Mouse (Mus musculus) gastrocnemius, postnatal 36 days (tissue): Measurements from ENCODE around the gene Krt10. TPM values are rescaled to one million over a fixed set of nuclear protein-coding genes. Genes with fewer than 3 reads are reported as not detected.
A peak's percentile ranks its signal among the peaks of the same experiment; 100 is the strongest.

Experiments
- DNase-seq, 2 experiments: peaks; one replicate each; pipeline ENCODE4 v3.0.0; 2022
- intact Hi-C: fragments of 180-260 bp; cut with DNase I; formaldehyde crosslinking; loops from one replicate; pipeline ENCODE4 v1.15.1; 2025
- total RNA-seq, 2 experiments: library from RNA; stranded (reverse); gene quantifications; 2 replicates each; pipeline ENCODE4 v1.2.3; 2021

Gene Krt10
- total RNA-seq, 2 experiments from 2014 or later = 3.3 to 3.5 TPM

DNA sequence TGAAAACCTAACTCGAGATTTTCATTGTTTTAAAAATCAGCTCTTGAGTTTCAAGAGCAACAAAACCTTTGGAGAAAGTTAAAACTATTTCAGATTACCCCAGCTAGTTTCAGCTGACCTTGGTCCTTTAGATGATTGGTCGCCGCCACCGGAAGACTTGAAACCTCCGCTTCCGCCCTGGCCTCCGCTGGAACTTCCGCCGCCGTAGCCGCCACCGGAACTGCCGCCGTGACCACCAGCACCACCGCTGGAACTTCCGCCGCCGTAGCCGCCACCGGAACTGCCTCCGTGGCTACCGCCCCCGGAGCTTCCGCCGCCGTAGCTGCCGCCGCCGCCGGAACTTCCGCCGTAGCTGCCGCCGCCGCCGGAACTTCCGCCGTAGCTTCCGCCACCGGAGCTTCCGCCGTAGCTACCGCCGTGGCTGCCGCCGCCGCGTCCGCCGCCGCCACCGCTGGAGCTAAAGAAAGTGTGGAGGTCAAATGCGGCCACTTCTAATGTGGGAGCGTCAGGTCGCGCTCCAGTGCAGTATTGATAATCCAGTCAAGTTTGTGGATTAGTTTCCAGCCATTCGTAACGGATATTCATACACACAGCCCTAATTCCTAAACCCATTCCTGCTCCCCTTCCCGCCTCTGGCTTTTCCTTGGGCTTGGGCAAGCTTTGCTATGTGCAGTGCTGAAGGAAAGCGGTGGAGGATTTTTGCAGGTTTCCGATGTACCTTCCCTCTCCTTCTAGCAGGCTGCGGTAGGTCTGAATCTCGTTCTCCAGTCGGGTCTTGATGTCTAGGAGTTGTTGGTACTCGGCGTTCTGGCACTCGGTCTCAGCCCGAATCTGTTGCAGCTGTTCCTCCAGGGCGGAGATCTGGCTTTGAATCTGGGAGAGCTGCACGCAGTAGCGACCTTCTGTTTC lies 3.1 kb downstream of the Krt10 start:
- peak; percentile 83 to 89 for DNase-seq
- intact Hi-C loops = loop anchor here (10.0 kb wide), 1 partner anchor 189 kb away; no protein-coding TSS in a partner anchor

DNA sequence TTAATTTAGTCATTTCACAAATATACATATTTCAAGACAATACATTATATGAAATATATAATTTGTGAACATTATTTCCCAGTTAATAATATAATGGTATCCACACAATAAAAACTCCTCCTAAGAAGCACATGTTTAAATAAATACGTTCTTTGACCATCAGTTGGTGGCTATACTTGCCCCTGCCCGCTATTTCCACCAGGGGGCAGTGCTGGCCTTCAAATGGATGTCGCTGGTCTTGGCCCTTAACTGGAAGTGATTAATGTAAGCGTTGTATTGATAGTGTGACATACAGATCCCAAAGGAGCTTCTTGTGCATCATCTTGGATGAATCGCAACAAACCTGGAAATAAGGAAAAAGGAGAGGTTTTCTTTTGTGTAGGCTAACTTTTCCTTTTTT lies 9.6 kb downstream of the Krt10 start:
- peak; percentile 51 to 60 for DNase-seq
- intact Hi-C loops = loop anchor here (10.0 kb wide), 1 partner anchor 905 kb away; no protein-coding TSS in a partner anchor

DNA sequence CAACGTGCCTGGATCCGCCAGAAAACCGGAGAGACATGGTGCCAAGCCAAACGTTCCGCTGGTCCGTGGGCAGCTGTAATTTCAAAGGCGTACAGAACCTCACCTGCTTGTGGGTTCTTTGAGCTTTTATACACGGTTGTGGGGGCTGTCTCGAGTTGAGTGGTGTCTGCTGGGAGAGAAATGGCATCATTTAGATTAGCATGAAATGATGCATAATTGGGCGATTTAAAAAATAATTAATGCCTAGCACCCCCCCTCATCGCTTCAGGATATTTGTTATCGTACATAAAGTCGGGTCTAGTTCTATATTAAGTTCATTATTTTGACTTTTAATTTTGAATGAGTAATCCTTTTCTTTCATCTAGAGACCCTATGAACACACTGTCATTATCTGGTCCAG lies 14.4 kb downstream of the Krt10 start, which contains the start of gene Krt28:
Krt28 (minus strand) TSS at position 101 of the 400 bp plus-strand sequence.
- intact Hi-C loops = loop anchor here (10.0 kb wide), 1 partner anchor 910 kb away; no protein-coding TSS in a partner anchor

DNA sequence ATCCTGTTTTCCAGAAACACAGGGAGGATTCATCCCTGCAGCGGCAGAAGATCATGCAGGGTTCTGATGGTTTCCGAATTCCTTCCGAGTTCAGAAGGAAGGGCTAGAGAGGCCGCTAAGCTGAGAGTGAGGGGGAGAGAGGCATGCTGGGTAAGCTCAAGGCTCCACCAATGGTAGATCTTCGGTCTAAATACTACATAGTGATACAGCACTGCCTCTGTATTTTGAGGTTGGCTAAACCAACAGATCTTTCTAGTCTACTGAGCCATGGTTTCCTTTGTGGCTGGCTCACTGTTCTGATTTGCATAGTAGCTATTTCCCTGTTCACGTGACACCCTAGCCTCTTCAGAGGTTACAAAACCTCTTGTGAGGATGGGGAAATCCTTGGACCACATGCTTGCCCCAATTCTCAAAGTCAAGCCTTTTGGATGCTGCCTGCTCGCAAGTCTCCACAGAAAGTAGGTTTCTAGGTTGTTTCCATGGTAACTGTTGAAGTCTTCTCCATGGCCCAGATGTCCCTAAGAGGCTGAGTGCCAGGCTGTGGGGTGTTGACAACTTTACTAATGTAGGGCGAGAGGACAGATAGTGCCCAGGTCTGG lies 19.2 kb downstream of the Krt10 start:
- intact Hi-C loops = loop anchor here (10.0 kb wide), 1 partner anchor 915 kb away; no protein-coding TSS in a partner anchor
- no peak for DNase-seq

More for the DNA sequence above, 14.4 kb downstream of the Krt10 start, which contains the start of gene Krt28:
- DNase-seq = no peak

DNA sequence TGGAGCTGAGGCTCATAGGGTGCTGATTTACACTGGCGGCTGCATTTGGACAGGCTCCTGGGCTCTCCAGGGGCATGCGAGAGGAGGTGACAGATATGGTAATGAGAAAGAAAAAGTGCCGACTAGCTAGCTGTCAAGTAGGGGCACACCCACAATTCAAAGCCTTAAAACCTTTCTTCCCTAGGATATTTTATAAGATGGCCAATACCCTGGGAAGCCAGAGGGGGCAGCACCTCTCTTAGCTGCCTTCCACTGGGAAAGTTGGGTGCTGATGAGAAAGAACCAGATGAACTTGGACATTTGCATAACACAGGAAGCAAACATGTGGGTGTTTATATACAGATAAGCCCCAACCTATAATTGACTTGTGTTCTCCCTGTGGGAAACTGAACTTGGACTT lies 19.9 kb downstream of the Krt10 start:
- intact Hi-C loops = no loop called here
- DNase-seq = no peak

DNA sequence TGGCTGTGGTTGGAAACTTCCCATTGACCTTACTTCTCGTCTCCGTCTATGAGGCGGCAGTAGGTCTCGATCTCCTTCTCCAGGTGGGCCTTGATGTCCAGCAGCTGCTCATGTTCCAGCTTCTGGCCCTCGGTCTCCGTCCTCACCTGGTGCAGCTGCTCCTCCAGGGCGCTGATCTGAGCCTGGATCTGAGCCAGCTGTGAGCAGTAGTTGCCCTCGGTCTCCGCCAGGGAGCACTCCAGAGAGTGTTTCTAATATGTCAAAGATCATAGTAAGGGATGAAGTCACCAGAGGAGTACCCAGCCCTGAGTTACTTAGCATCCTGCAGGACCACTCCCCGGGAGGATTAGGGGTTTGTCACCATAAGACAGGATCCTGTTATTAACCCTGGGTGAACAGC lies 22.4 kb downstream of the Krt10 start:
- intact Hi-C loops = no loop called here
- DNase-seq = no peak

DNA sequence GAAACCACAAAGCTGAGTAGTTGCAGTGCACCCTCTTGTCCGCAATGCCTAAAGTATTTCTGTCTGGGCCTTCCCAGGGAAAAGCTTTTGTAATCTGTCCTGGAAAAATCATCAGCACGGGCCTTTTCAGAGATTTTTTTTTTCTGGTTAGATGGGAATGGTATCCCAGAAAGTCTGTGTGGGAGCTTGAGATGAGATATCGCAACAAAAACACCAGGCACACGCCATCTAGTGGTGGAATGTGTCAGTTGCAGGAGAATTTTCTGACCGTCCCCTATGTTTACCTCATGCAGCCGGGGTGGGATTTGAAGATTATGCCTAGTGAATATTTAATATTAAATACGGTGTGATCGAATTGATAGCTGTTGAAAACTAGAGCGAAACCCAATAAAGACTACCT lies 24.8 kb downstream of the Krt10 start:
- DNase-seq = no peak
- intact Hi-C loops = no loop called here

DNA sequence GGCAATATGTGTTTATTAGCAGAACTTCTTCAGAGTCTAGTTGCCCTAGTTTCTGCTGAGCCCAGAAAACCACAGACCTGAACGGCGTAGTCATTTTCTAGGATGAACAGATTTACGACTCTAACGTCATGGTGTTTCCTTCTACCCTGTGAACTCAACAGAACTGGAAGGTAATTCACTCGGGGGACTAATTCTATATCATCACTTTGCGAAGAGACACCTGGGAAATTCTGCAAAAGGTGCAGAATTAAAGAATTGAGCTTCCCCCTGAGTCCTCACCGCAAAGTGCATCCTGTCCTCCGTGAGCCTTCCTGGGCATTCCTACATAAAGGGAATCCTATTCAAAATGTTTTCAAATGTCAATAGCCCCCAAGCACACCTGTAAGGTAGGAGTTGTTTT lies 27.7 kb downstream of the Krt10 start:
- intact Hi-C loops = no loop called here
- no peak for DNase-seq

DNA sequence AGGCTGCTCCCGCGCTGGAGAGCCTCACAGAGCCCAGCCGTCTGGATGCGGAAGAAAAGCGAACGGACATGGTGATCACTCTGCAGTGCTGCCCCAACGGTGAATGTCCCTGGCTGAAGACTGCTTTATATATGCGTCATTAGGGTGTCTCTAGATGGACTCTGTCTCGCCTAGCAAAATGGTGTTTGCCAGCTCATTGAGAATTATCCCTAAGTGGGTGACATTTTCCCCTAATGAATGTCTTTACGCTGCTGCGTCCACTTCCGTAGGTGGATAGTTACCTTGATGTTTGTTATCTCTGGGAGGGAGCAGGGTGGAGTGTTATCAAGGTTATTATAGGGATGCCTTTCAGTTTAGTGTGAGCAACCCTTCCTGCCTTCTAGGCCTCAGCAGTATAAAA lies 38.2 kb downstream of the Krt10 start, which contains the start of gene Krt27:
Krt27 (minus strand) TSS at position 101 of the 400 bp plus-strand sequence.
- no peak for DNase-seq
- intact Hi-C loops = no loop called here

DNA sequence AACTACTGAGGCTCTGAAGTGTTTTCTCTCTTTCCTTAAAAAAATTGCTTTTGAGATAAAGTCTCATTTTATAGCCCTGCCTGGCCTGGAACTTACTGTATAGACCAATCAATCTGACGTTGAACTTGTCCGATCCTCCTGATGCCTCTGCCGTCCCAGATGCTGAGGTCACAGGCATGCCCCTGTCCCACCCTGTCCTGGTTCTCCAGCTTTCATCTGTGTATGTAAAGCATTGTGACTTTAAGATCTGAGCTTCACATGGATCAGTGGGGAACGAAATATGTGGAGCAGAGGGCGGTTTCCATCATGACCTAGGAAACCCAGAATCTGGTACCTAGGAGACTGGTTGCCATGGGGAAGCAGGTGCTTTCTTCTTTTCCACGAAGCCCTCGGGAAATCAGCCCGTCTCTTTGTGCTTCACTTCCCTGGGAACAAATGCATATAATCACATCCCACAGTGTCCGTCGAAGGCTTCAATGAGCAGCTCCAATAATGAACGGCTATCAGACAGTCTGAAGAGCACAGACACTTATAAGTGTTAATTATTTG lies 49.8 kb downstream of the Krt10 start:
- no peak for DNase-seq
- intact Hi-C loops = no loop called here

DNA sequence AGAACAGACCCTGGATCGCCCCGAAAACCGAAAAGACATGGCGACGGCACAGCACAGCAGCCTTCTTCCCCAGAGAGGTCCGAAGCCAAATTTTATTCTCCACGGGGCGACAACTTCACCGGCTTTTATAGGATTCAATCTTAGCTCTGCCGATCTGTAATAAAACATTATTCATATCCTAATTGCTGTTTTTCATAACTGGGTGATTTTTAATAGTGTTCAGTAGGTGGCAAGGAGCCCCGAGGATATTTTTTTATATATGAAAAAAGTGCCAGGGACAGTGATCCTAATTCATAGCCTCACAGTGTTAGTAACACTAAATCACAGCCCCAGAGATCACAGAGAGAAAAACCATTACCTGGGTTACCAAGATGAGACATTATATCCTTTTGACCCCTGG lies 51.3 kb downstream of the Krt10 start, which contains the start of gene Krt26:
Krt26 (minus strand) TSS at position 101 of the 400 bp plus-strand sequence.
- DNase-seq = no peak
- intact Hi-C loops = no loop called here

Other genes starting within 250 kb of the Krt10 start
- not detected for gene Ccr7, start 234.3 kb downstream of the Krt10 start, total RNA-seq
- gene Smarce1, start 158.3 kb downstream of the Krt10 start, total RNA-seq = 10 to 100 TPM; 26.2 to 31.9 TPM
- gene Krt222, start 145.3 kb downstream of the Krt10 start, total RNA-seq = 1 to 10 TPM; 3.8 to 7.2 TPM
- gene Krt24, start 104.1 kb downstream of the Krt10 start, total RNA-seq = not detected
- not detected for gene Krt25, start 66.4 kb downstream of the Krt10 start, total RNA-seq
- gene Krt26, start 51.4 kb downstream of the Krt10 start, total RNA-seq = not detected
- not detected for gene Krt27, start 38.3 kb downstream of the Krt10 start, total RNA-seq
- gene Krt28, start 14.5 kb downstream of the Krt10 start, total RNA-seq = not detected
- not detected for gene Krt12, start 32.9 kb upstream of the Krt10 start, total RNA-seq
- gene Krt20, start 48.8 kb upstream of the Krt10 start, total RNA-seq = under 1 TPM in 1 of 2 experiments, not detected in 1; 0.17 TPM
- not detected for gene Krt23, start 103.8 kb upstream of the Krt10 start, total RNA-seq
- not detected for gene Krt39, start 132.0 kb upstream of the Krt10 start, total RNA-seq
- not detected for gene Krt40, start 153.8 kb upstream of the Krt10 start, total RNA-seq
- gene Krtap3-3, start 161.5 kb upstream of the Krt10 start, total RNA-seq = not detected
- gene Krtap3-2, start 167.5 kb upstream of the Krt10 start, total RNA-seq = not detected
- gene Gm11939, start 170.1 kb upstream of the Krt10 start, total RNA-seq = not detected
- not detected for gene Krtap3-1, start 177.3 kb upstream of the Krt10 start, total RNA-seq
- gene Krtap1-5, start 191.7 kb upstream of the Krt10 start, total RNA-seq = not detected
- gene Krtap1-4, start 194.3 kb upstream of the Krt10 start, total RNA-seq = not detected
- not detected for gene Krtap1-3, start 202.0 kb upstream of the Krt10 start, total RNA-seq
- not detected for gene Krtap9-3, start 208.7 kb upstream of the Krt10 start, total RNA-seq
- not detected for gene Gm11938, start 213.9 kb upstream of the Krt10 start, total RNA-seq
- gene Gm11937, start 220.8 kb upstream of the Krt10 start, total RNA-seq = not detected
- gene Krtap2-4, start 225.5 kb upstream of the Krt10 start, total RNA-seq = not detected
- not detected for gene Gm11562, start 231.1 kb upstream of the Krt10 start, total RNA-seq
- not detected for gene Krtap4-1, start 238.9 kb upstream of the Krt10 start, total RNA-seq
- gene Krtap4-2, start 245.7 kb upstream of the Krt10 start, total RNA-seq = not detected